Mouse (Mus musculus) hematopoietic stem cell, adult 5-6 weeks (primary cell): ENCODE data around the gene Ism1. TPM values are rescaled to one million over a fixed set of nuclear protein-coding genes. Genes with fewer than 3 reads are reported as not detected.

Source experiments
- ATAC-seq, 2 experiments: fragments of 125-278 bp in 1 of 2; replicated peaks in 1 of 2; 2 replicates each; pipeline ENCODE4 v1.8.0; 2016 to 2017; ENCODE audit warnings: inconsistent platforms in 2 of 2, mild to moderate bottlenecking in 2 of 2, moderate number of reproducible peaks in 2 of 2, low read depth in 1 of 2, moderate TSS enrichment in 1 of 2; ENCODE audit not compliant: low FRiP score in 2 of 2, poor library complexity in 2 of 2, severe bottlenecking in 2 of 2, insufficient read depth in 1 of 2, low TSS enrichment in 1 of 2
- total RNA-seq: library from RNA; stranded (forward); fragments of 172-1452, 232-1000 nt; gene quantifications from 2 replicates; pipeline ENCODE4 v1.2.3, GENCODE M21; 2017

The Ism1 gene
- total RNA-seq, 1 experiment from 2014 or later, result 0.55 TPM

DNA sequence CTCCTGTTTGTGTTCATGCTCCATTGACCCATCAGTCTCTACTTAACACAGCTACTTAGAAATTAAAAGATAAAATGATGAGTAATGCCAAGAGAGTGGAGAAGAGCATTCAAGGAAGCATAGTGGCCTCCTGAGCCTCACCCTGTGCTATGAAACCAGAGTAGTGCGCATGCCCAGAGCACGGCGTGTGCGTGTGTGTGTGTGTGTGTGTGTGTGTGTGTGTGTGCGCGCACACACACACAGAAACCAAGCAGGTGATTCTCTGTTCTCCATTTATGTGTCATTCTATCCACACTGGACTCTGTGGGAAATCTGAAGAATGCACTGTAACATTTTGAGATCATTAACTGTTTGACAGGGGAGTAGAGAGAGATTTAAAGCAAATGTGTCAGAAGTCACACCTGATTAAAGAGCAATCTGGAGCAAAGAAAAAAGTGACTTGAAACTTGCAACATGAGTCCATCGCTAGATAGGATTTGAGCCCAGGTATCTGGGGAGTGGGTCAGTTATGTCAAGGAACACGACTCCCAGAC lies 105.4 kb downstream of the Ism1 start:
- no peak for ATAC-seq

DNA sequence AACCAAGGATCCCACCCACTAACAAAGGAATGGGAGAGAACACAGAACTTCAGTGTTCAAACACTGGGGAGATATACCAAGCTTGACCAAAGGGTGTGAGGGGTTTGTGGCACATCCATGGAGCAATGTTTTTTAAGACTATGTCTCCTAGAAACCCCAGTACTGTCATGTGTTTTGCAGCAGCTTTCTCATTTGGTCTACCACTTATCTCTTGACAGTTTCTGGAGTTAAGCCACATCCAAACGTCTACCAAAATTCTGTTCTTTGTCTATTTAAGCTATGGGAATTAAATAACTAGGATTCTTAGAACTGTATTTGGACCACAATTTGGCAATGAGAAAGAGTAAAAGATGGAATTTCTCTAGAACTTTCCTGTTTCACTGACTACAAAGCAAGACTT lies 106.5 kb downstream of the Ism1 start:
- ATAC-seq, result no peak

DNA sequence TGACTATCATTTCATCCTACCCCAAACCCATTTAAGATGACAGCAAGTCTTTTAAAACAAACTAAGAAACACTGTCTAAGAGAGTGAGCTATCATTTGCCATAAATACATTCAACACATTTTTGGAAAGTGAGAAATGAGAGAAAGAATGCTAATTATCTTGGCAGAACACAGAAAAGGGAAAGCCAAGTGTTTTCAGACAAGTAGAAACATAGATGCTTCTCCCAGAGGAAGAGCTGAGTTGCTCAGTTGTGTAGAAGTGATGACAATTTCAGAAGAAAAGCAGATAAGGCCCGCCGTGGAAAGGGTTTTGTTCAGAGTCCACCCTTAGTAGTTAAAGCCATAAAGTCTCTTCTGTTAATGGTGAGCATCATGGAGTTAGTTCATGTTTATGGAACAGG lies 107.0 kb downstream of the Ism1 start:
- ATAC-seq, result no peak

DNA sequence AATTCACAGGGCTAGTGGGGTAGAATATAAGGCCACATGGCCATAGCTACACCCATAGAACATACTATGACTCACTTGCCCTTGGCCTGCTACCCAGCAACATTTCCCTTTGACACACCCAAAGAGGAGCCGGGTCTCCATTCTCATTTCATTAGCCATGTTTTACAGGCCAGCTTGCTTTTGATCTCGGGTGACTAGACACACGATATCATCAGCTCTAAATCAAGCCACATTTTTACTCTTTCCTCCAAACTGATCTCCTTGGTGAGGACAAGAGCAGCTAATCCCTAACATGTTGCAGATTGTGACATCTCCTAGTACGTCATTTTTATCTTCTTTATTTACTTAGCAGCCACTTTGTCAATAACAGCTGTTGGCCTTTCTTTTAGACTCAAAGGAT lies 110.7 kb downstream of the Ism1 start:
- no peak for ATAC-seq

DNA sequence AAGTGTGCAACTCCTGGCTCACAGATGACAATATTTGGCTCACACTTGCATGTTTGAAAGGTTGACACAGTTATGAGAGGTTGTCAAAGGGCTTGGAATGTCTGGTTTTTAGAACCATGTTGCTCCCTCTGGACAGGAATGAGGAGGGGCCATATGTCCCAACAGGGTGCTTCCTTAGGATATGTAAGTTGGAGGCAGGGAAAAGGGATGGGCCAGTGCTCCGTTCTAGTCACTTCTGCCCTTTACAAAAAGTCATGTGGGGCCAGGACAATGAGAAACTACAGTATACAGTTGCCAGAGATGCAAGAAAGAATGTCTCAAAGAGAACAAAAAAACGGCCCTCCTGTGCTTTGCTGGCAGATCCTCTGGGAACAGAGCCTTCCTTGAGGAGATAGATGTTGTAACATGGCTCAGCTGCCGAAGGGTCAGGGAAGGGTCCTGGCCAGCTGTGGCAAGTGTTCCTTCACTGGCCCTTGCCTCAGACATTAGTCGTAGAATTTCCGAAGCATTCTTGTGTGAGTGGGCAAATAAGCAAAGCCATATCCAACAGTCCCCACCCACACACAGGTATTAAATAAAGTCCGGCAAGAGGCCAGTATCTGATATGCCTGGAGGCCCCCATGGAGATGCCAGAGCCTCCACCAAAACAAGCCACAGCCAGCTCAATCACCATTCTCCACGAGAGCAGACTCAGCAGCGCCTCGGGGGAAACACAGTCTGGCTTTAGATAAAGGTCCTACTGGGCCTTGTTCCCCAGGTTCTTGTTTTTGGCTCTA lies 114.6 kb downstream of the Ism1 start:
- no peak for ATAC-seq

DNA sequence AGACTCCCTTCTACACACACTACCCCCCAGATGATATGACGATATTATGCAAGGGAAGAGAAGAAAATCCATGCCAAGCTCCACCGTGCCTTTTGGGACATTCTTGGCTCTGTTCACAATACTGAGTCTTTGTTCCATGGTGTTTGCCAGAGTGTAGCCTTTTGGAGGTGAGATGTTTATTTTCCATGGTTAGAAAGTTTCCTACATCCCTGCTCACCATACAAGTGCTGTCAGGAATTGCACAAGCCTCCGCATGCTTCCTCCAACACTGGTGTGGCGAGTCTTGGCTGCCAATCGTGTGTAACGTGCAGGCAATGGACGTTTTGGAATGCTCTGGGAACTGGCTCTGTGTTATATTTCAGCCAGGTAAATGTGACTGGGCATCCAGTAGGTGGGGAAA lies 126.1 kb downstream of the Ism1 start:
- ATAC-seq, result no peak

DNA sequence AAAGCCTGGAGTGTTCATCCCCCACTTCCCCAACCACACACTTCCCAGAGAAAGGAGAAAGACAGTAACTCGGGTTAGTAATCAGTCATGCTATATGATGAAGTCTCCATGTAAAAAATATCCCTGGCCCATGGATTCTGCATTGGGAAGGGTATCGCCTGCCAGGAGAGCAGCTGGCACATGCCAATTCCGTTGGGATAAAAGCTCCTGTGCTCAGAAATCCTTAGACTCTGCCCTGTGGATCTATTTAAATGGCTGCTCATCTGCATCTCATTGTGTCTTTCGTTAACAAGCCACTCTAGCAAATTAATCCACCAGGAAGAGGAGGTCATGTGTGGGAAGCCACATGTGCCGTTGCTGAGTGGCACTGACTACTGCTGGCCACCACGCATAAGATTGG lies 129.9 kb downstream of the Ism1 start:
- no peak for ATAC-seq

Other genes with a start within 250 kb of the Ism1 start
- gene Sptlc3, start 184.3 kb upstream of the Ism1 start, total RNA-seq, result not detected in 2 replicates